Mouse (Mus musculus): ENCODE results near the gene Gm973.

GRCm38 (mm10) chr1:59668871-59669270 is 152.8 kb downstream of the Gm973 start:
- TF ChIP-seq MXI1 (IDR thresholded peaks at IDR 0.05; ENCODE audit: low read depth, low read length): no peak
- TF ChIP-seq POLR2A (IDR thresholded peaks at IDR 0.05; ENCODE audit: low read depth, low read length): no peak
- TF ChIP-seq EP300 (IDR thresholded peaks at IDR 0.05; ENCODE audit: low read length): no peak
- TF ChIP-seq HCFC1 (IDR thresholded peaks at IDR 0.05; ENCODE audit: low read depth, low read length): no peak
- no peak for TF ChIP-seq NRF1 (IDR thresholded peaks at IDR 0.05; ENCODE audit: low read depth, low read length)
- no peak for TF ChIP-seq ZMIZ1 (IDR thresholded peaks at IDR 0.05; ENCODE audit: low read depth, low read length)
- no peak for TF ChIP-seq MAZ (IDR thresholded peaks at IDR 0.05; ENCODE audit: low read depth, low read length)
- TF ChIP-seq NELFE (IDR thresholded peaks at IDR 0.05; ENCODE audit: low read depth, low read length): no peak
- no peak for TF ChIP-seq CTCF (conservative IDR thresholded peaks at IDR 0.05 in 1 of 2, IDR thresholded peaks at IDR 0.05 in 1 of 2; ENCODE audit: low read depth in 2 of 2, low read length in 2 of 2)
- TF ChIP-seq CHD1 (IDR thresholded peaks at IDR 0.05; ENCODE audit: low read depth, low read length): no peak
- no peak for TF ChIP-seq POLR2AphosphoS2 (IDR thresholded peaks at IDR 0.05; ENCODE audit: low read depth, low read length)

Measured in CH12.LX (cell line).